Mouse (Mus musculus): ENCODE measurements around the gene Ccdc183.

The Ccdc183 gene

DNA sequence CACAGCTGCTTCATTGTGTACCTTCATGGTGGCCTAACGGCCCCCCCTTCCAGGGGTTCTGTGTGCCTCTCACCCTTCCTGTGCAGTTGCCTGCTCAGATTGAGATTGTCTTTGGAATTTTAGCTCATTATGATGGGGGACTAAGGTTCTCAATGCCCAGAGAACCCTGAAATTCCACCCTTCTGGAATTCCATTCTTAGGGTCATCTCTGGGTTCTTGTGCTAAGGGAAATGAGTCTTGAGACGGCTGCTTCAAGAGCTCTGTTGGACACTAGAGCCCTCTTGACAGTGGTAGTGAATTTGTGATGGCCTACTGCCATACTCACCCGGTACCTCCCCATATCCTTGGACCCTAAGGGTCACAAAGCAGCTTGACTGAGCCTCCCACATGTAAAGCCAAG lies at the start of gene Ccdc183:
Gene Ccdc183 (minus strand): TSS at position 101 of the 400 bp plus-strand sequence.
- DNase-seq (ENCODE audit: low read depth, low spot score): no peak

DNA sequence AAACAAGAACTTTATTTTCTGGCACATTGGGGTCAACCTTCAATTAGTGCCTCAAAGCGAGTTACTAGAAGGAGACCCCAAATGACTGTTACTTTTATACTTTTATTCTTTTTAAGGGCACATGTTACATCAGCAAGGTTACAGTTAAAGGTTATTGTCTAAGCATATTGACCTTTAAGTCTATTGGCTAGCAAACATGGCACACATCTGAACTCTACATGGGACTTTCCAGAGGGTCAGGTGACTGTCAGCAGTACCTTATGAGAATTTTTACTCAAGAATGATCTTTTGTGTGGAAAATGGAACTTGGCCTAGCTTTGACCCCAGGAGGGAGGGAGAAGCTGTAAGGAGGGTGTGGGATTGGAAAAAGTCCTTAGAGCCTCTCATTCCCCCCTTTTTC lies 49.0 kb upstream of the Ccdc183 start:
- no peak for DNase-seq (ENCODE audit: low read depth, low spot score)

DNA sequence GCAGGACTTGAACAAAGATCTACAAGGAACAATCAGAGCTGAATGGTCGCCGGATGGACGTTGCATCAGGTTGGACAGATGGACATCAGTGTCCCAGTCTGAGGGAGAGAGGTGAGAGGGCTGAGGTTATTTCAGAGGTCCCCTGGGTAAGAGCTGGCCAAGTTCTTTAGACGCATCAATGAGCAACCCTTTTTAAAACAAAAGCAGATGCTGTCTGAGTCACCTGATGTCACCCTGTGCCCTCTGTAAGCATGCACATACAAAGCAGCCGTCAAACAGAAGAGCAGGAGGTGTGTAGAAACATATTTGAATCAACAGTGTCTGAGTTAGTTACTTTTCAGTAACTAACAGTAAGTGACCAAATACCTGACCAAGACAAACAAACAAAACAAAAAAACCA lies 46.6 kb upstream of the Ccdc183 start:
- no peak for DNase-seq (ENCODE audit: low read depth, low spot score)

DNA sequence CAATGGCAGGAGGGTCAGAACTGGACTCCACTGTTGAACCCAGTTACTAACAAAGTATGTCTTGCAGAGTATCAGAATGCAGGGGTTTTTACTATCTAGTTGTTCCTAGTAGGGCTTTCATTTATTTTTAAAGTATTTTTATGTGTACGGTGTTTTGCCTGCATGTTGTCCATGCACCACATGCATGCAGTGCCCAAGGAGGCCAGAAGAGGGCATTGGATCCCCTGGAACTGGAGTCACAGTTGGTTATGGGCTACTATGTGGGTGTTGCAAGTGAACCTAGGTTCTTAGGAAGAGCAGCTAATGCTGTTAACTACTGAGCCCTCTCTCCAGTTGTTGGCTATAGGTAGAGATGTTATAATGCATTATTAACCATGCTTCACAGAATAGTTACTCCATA lies 46.0 kb upstream of the Ccdc183 start:
- peak; percentile 37 for DNase-seq (ENCODE audit: low read depth, low spot score)

DNA sequence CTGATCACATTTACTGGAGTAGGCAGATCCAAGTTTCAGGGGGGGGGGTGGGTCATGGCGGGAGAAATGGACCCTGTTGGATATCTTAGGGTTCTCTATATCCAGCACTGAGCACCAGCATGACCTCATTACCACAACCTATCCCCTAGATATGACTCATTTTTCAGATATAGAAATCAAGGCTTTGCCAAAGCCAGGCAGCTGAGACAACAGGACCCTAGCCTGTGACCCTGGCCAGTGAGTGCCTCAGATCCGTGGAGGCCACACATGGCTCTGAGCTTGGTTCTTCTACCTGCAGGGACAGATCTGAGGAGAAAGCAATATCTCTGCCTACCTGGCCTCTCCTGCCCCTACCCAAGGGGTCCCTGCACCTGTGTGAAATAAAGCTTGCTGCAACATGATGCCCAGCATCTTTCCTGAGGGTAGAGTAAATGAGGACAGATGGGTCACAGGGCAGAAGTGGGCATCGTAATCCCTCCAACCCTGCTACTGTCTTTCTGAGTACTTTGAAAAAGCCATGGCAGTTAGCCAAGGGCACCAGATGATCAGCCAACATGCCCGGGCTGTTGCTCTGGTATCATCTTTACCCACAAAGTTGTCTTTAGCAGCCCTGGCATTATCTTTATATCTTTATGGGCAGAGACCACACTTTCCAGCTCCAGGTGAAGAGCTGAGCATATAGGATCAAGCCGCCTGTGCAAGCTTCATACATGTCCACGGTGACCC lies 43.9 kb upstream of the Ccdc183 start:
- no peak for DNase-seq (ENCODE audit: low read depth, low spot score)

DNA sequence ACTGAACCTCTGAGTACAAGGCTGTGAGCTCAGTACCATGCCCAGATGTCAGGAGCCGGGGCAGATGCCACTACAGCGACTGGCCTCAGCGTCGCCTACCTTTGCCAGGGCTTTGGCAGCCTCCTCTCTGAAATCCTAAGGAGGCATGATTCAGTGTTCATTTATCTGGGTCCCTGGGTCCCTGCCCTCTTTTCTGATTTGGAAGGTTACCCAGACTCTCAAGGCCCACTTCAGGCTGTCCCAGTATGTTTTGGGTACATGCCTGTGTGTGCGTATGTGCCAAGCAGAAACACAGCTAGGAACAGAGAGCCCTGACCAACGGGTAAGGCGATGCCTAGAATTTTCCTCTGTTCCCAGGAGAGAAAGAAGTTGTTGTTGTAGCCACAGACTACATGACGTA lies 42.8 kb upstream of the Ccdc183 start:
- no peak for DNase-seq (ENCODE audit: low read depth, low spot score)

DNA sequence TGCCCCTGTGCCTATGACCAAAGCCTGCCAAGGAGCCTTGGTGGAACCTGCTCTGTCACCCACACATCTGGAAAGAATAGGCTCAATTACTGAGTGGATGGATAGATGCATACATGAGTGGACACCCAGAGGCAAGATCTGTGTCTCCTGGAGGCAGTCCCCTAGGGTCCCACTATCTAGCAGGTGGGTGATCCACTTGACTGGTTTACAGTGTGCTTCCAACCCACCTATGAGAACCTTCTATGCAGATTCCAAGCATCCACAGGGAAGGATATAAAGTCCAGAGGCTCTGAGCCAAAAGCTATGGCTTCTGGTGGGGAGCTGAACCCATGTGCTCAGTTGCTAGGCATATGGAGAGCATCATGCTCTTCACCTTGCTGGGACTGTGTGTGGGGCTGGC lies 40.2 kb upstream of the Ccdc183 start, which contains the start of gene Lcn5:
Gene Lcn5 (plus strand): TSS at position 301 of the 400 bp plus-strand sequence.
- DNase-seq (ENCODE audit: low read depth, low spot score): no peak

DNA sequence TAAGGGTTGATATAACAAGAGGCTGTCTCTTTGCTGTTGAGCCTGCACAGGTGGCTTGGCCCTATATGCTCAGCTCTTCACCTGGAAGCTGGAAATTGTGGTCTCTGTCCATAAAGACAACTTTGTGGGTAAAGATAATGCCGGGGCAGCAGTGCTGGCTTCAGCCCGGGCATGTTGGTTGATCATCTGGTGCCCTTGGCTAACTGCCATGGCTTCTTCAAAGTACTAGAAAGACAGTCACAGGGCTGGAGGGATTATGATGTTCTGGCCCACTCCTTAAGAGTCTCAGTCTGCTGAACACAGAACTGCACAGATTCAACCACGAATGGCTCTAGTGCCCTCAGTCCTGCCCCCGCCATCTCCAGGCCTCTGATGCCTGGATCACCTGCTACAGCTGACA lies 39.8 kb upstream of the Ccdc183 start:
- no peak for DNase-seq (ENCODE audit: low read depth, low spot score)

DNA sequence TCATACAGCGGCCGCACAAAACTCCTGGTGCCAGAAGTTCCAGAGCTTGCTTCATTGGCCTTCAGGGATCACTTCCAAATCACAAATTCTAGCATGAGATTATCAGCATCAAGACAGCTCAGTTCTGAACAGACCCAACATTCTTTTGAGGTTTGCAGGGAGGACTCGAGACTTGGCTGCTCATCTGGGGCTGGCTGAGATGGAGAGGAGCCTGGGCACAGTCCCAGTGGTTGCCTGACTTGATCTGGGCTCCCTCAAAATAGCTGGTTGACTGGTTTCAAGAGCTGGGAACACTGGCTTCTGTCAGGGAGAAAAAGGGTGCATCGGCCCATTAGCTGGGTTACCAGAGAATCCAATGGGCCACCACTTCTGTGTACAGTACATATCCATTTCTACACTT lies 39.2 kb upstream of the Ccdc183 start:
- DNase-seq (ENCODE audit: low read depth, low spot score): no peak

DNA sequence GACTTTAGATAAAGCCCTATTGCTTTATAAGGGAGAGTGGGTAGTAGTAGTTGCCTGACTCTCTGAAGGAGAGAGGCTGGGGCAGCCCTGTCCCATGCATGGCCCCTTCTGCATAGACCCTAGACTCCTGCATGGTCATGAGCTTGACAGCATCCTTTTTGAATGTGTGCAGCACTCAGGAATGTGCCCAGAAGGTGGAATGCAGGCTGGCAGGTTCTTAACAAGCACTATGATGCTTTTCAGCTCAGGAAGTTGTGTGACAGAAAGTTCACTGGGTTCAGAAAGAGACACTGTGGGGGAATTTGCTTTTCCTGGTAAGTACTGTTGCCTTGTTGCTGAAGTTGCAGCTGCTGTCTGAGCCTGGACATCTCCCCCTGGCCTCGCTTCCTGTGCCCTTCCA lies 37.0 kb upstream of the Ccdc183 start:
- DNase-seq (ENCODE audit: low read depth, low spot score): no peak

DNA sequence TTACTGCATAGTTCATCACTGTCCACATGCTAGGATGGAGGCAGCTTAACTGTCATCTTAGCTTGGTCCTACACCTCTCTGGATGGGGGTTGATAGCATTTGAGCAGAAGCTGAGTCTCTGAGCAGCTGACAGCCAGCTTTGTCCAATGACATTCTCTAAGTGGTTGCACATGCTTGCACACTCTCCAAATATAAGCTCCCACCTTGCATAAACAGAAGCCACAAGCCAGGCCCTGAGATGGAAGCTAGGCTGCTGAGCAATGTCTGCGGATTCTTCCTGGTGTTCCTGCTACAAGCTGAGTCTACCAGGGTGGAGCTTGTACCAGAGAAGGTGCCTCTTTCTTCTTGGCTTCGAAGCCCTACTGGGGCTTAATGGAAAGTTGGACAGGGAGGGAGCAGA lies 35.4 kb upstream of the Ccdc183 start, which contains the start of gene Lcn8:
Gene Lcn8 (plus strand): TSS at position 219 of the 400 bp plus-strand sequence.
- no peak for DNase-seq (ENCODE audit: low read depth, low spot score)

DNA sequence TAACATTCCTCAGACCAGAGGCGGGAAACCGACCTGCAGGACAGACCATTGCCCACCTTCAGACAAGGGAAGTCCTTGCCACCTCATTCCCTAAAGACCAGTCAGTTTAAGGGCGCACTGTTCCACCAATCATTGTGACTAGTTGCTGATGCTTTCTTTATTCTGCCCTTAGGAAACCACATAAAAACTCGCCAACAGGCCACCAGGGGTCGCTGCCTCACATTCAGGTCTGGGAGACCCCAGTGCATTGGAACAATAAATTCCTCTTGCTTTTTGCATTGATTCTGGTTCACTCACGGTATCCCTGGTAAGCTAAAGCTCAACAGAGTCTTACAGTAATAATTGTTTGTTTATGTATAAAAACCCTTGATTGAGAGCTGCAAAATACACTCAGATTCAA lies 22.4 kb upstream of the Ccdc183 start:
- peak; percentile 52 for DNase-seq (ENCODE audit: low read depth, low spot score)

DNA sequence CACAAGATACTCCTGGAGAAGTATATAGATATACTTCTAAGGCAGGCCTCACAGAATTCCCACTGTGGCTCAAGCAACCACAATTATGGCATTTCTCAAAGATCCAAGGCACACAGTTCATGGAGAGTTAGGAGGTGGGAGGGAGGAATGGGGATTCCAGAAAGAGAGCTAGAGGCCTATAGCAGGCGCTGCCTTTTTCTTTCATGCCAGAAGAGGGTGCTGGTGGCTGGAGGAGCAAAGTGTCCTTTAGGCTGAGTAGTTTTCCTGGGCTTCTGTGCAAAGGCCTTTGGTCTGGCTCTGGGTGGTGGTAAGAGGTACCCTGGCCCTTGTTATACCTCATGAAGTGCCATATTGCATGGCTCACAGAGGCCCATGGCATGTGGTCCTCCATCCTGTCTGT lies 16.6 kb upstream of the Ccdc183 start:
- DNase-seq (ENCODE audit: low read depth, low spot score): no peak

DNA sequence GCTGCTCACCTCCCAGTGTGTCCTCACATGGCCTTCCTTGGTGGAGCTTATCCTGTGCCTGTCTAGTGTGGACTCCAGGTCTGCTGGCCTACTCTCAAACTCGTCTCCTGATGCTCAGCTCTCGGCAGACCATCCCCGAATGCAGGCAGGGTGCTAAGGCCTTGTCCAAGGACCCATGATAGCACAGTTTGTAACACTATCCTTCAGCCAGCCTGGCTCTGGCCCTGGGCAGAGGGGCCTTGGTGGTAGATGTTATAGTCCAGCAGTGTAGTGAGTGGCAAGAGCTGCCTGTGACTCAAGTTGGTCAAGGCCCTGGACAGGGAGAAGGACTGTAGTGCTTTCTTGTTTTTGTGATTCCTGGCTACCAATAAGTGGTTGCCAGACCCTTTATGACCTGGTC lies 16.1 kb upstream of the Ccdc183 start:
- no peak for DNase-seq (ENCODE audit: low read depth, low spot score)

DNA sequence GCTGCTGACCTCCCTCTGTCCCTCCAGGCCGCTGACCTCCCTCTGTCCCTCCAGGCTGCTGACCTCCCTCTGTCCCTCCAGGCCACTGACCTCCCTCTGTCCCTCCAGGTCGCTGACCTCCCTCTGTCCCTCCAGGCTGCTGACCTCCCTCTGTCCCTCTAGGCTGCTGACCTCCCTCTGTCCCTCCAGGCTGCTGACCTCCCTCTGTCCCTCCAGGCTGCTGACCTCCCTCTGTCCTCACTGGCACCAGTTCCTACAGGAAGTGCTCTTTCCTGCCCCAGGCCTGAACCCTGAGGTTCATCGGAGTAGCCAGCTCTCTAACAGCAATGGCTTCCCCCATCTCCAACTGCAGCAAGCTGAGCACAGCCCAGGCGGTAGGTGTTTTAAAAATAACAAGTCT lies 11.3 kb upstream of the Ccdc183 start:
- DNase-seq (ENCODE audit: low read depth, low spot score): no peak

DNA sequence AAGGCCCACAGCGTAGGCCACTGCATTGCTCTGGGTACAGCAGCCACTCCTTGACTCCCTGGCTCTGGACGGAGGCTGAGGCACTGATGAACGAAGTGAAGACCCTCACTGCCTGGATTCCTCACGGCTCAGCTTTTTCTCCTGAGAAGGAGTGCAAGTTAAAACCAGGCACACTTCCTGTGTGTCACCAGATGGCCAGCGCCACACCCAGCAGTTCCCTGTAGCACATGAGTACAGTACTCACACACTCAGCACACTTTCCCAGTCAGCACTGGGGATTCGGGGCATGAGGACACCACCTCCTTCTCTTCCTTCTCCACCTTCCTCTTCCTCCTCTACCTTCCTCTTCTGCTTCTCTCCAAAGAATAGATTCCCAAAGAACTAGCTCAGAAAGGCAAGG lies 10.3 kb upstream of the Ccdc183 start, which contains the start of gene Fcna:
Gene Fcna (minus strand): TSS at position 220 of the 400 bp plus-strand sequence.
- no peak for DNase-seq (ENCODE audit: low read depth, low spot score)

DNA sequence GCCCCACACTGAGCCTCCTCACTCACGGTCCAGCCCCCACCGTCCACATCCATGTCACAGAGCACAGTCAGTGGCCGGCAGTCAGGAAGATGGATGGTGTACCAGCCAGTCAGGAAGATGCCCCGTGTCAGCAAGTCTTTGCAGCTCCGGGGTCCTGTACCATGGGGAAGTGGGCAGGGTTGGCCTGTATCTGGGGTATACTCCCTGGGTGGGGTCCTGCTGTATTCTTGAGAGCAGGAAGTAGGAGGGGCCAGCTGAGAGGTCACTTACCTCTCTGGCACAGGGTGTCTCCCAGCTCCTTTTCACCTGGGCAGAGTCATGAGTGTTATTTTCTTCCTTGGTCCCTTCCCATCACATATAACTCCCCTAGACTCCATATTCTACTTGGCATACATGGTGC lies 8.5 kb upstream of the Ccdc183 start:
- DNase-seq (ENCODE audit: low read depth, low spot score): no peak

DNA sequence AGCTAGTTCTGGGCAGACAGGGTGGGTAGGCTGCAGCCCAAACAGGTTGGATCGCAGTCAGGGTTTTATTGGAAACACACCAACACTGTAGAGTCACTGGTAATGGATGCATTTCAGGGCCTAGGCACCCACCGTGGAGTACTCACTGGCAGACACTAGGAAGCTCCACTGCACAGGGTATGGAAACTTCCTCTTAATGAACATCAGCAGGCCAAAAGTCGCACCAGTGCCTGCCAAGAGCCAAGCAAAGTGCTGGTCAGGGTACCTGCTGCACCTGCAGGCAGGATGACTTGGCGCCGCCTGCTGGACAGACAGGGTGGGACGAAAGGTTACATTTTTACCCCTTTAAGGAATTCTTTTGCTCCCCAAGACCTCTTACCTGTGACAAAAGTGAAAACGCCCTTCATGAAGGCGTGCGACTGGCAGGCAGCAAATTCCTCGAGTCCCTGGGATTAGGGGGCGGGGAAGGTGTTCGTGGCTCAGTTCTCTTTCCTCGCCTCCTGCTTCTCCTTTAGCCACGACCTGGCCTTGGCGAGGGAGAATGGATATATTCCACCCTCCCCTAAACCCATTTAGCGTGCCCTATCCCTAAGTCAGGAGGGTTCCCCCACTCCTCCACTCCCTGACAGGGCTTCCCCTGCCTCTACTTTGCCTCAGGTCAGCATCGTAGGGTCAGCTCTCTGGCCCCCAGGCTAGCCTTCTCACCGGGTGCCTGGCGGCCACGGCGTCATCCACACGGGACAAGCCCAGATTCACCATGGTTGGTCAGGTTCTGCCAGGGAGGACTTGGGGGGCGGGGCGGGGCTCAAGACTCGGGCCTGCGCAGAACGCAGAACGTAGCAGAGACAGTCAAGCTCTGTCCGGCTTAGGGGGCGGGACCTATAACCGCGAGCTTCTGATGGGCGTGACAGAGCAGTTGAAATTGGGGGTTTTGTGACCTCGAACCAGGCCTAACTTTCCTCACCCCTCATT lies 4.0 kb upstream of the Ccdc183 start, which contains the start of gene Tmem141:
Gene Tmem141 (minus strand): TSS at position 777 of the 972 bp plus-strand sequence.
- DNase-seq (ENCODE audit: low read depth, low spot score): peak; percentile 92

DNA sequence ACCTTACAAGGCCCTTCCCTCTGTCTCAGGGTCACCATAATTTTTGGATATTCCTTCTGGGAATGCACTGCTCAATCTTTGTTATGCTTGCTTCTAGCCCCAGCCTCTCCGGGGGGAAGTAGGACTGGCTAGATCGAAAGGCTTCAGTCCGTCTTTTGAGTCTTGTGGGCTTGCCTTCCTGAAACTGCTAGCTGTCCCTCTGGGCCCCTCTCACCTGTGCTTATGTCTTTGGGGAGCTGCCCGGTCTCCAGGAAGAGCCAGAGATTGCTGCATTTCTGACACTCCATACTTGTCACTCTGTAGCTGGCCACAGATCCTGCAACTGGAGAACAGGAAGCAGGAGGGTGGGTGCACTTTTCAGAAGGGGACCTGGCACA lies 3.4 kb upstream of the Ccdc183 start:
- no peak for DNase-seq (ENCODE audit: low read depth, low spot score)

DNA sequence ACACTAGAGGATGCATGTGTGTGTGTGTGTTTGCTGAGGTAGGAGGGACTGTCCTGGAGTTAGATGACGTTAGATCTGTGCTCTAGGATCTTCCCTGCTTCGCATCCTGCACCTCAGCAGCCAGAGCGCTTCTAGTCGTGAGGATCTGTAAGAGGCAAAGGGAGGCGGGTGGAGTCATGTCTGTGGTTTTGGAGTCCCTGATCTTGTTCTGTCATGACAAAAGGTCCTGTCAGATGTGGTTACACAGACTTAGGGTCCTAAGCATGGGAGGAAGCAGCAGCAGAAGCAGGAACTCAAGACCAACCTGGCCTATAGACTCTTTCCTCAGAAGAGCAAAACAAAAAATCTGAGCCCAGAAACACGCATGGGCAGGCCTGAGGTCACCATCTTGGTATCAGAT lies 2.9 kb upstream of the Ccdc183 start:
- DNase-seq (ENCODE audit: low read depth, low spot score): no peak

DNA sequence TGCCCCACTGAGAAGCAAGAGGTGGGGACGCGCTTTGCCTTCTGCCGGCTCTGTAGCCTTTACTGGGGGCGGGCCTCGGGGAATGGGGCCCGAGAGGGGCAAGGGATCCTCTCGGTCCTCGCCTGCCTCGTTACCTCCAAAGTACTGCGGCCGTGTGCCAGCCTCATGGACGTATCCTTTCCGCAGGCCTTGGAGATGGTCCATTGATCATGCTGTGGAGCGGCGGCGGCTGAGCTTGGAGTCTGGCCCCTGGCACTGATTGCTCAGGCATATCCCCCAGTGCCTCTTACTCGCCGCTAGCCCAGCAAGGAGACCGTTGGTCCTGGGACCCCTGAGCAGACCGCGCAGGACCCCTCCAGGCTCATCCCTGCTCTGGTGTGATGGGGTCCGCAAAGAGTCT lies 1.1 kb downstream of the Ccdc183 start:
- no peak for DNase-seq (ENCODE audit: low read depth, low spot score)

DNA sequence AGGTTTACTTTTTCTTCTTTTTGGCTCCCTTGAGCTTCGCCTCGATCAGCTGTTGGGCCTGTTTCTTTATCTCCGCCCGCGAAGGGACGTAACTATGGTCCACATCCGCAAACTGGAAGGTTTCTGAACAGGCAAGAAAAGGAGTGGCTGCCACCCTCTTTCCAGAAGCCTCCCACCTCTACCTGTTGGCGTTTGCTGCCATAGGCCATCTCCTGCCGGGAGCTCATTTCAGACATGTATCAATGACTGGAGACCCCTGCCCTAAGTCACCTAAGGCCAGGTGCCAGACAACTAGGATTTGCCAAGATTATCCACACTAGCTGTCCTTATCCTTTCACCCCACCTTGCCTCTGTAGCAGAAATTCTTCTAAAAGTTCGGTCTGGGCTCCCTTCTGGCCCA lies 8.8 kb downstream of the Ccdc183 start:
- no peak for DNase-seq (ENCODE audit: low read depth, low spot score)
